Mouse (Mus musculus): Measurements from ENCODE around the gene C8g.

DNA sequence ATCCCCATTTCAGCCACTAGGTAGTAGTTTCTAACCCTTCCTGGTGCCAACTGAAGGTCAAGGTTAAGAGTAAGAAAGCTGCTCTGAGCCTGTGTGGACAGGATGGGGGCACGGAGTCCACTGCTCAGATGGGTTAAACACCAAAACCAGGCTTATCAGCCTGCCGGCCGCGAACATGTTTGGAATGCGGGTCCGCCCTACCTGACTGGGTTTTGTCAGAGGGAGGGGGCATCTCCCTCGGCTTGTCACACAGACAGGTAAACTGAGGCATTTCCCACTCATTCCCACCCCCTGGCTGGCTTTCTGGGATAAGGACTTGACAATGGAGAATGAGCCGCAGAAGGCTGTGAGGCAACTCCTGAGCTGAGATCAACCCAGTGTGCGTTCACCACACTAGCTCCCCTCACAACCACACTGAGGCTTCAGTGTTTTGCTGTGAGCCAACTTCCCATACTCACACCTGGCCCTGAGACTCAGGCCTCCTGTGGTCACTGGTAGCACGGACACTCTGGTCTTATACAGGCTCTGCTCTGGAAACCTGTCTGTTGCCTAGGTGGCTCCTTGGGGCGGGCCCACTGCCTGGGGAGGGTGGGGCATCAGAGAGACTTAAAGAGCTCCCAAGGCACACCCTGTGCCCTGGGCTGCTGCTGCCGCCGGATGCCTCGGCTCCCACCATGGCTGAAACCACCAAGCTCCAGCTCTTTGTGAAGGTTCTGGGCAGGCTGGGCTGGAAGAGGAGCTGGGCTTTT, 45.1 kb downstream of the C8g start, which contains the start of gene Clic3:
- TF ChIP-seq HCFC1 (IDR thresholded peaks at IDR 0.05; ENCODE audit: borderline replicate concordance, insufficient read depth, low read length) (no peak), CHD2 (IDR thresholded peaks at IDR 0.05; ENCODE audit: low read depth, low read length) (no peak), ZC3H11A (IDR thresholded peaks at IDR 0.05; ENCODE audit: borderline replicate concordance, low read depth, low read length) (no peak)
